Comparison of ENCODE assay signal across 31 mouse cellular contexts in the genomic region with DNA sequence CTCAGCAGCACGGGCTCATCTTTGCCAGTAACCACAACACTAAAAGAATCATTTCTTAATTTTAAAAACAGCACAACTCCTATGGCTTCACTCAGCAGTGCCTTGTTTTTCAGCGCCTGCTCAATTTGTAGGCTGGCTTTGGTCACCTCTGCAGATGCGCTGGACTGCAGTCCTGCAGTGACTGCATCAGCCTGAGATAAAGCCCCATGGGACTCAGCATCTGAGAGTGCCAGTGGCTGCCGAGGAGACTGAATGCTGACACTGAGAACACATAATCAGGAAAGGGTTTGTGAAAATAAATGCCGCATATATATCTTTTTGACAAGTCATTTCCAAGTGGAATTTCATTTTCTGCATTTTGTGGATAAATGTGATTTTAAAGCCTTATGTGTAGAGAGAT.
DNase-seq lines count a peak whose midpoint lies in the region; ATAC-seq lines count a peak whose summit lies in the region.
"Had no signal": no experiment of that assay in that cellular context is flagged by ENCODE, and none has a peak within 500 bp of the region (broad histone marks: within the 10 kb centered on the region; RNA-seq: fewer than 3 reads in every experiment).

No protein-coding gene starts in this region.

- no peak overlapping the region for H3K9ac ChIP-seq in midbrain, embryonic 11.5 days (ENCODE audit: low read length)
- H3K9ac ChIP-seq in hindbrain, embryonic 16.5 days (ENCODE audit: low read depth, low read length) = no peak overlapping the region
- no peak overlapping the region for H3K9ac ChIP-seq in midbrain, embryonic 16.5 days (ENCODE audit: low read depth, low read length)
- H3K9ac ChIP-seq: embryonic facial prominence, embryonic 13.5 days; forebrain, postnatal 0 days; liver, embryonic 12.5 days; liver, postnatal 0 days; stomach, embryonic 15.5 days had no signal

- no peaks in the 10 kb centered on the region for H3K36me3 ChIP-seq in midbrain, embryonic 11.5 days (ENCODE audit: control insufficient read depth, insufficient read depth, low read length)
- no peaks in the 10 kb centered on the region for H3K36me3 ChIP-seq in midbrain, embryonic 10.5 days
- H3K36me3 ChIP-seq in hindbrain, embryonic 16.5 days (ENCODE audit: control insufficient read depth, insufficient read depth, low read length) = no peaks in the 10 kb centered on the region
- H3K36me3 ChIP-seq in midbrain, embryonic 16.5 days (ENCODE audit: control insufficient read depth, insufficient read depth, low read length) = no peaks in the 10 kb centered on the region
- H3K36me3 ChIP-seq: embryonic facial prominence, embryonic 13.5 days; forebrain, embryonic 10.5 days; liver, embryonic 12.5 days; stomach, embryonic 15.5 days had no signal

- WGBS in midbrain, embryonic 11.5 days = 81% methylated on average over 5 of the region's 5 CpGs
- 84% methylated on average over 5 of the region's 5 CpGs for WGBS in midbrain, embryonic 10.5 days
- 57% methylated on average over 5 of the region's 5 CpGs for WGBS in hindbrain, embryonic 16.5 days
- 58% methylated on average over 5 of the region's 5 CpGs for WGBS in midbrain, embryonic 16.5 days

- ATAC-seq in frontal cortex, adult (ENCODE audit: low TSS enrichment) = peak; percentile 42; the same call in 1 of the 2 replicates
- no peak for ATAC-seq in midbrain, embryonic 11.5 days (ENCODE audit: low FRiP score)
- ATAC-seq in hindbrain, embryonic 16.5 days = peak; percentile 74
- no peak for ATAC-seq in midbrain, embryonic 16.5 days
- ATAC-seq: forebrain, postnatal 0 days; inflammation-experienced regulatory T-cells, adult 6 months; liver, embryonic 12.5 days; liver, postnatal 0 days; Patski had no signal

- H3K4me1 ChIP-seq in midbrain, embryonic 11.5 days (ENCODE audit: control insufficient read depth, insufficient read depth, low read length) = no peaks in the 10 kb centered on the region
- no peaks in the 10 kb centered on the region for H3K4me1 ChIP-seq in midbrain, embryonic 10.5 days
- peaks cover 3% of the 10 kb centered on the region for H3K4me1 ChIP-seq in hindbrain, embryonic 16.5 days (ENCODE audit: control insufficient read depth, insufficient read depth, low read depth, low read length)
- peaks cover 2% of the 10 kb centered on the region; the same call in 1 of the 2 replicates for H3K4me1 ChIP-seq in midbrain, embryonic 16.5 days (ENCODE audit: control insufficient read depth, insufficient read depth, low read length)
- H3K4me1 ChIP-seq: embryonic facial prominence, embryonic 13.5 days; forebrain, embryonic 10.5 days; liver, embryonic 12.5 days; stomach, embryonic 15.5 days had no signal

- H3K4me2 ChIP-seq in midbrain, embryonic 11.5 days = no peak overlapping the region
- H3K4me2 ChIP-seq in hindbrain, embryonic 16.5 days (ENCODE audit: low read length) = no peak overlapping the region
- no peak overlapping the region for H3K4me2 ChIP-seq in midbrain, embryonic 16.5 days (ENCODE audit: low read length)
- H3K4me2 ChIP-seq: embryonic facial prominence, embryonic 13.5 days; heart, embryonic 11.5 days; liver, embryonic 12.5 days; stomach, embryonic 15.5 days had no signal

- no peak overlapping the region for H3K27ac ChIP-seq in midbrain, embryonic 11.5 days (ENCODE audit: low read depth, low read length)
- no peak overlapping the region for H3K27ac ChIP-seq in midbrain, embryonic 10.5 days (replicated peaks)
- H3K27ac ChIP-seq in hindbrain, embryonic 16.5 days (ENCODE audit: low read depth, low read length) = 0 out of 2 replicates have a peak overlapping the region, but pooled peaks have one; percentile 44
- peak overlapping the region; percentile 2; the same call in 1 of the 2 replicates for H3K27ac ChIP-seq in midbrain, embryonic 16.5 days (ENCODE audit: low read length)
- H3K27ac ChIP-seq: embryonic facial prominence, embryonic 13.5 days; forebrain, embryonic 10.5 days; layer of hippocampus, adult 2 months; liver, embryonic 12.5 days; stomach, embryonic 15.5 days had no signal

- no peaks in the 10 kb centered on the region for H3K9me3 ChIP-seq in midbrain, embryonic 11.5 days (ENCODE audit: control insufficient read depth, low read length)
- no peaks in the 10 kb centered on the region for H3K9me3 ChIP-seq in midbrain, embryonic 10.5 days (replicated peaks)
- no peaks in the 10 kb centered on the region for H3K9me3 ChIP-seq in hindbrain, embryonic 16.5 days (ENCODE audit: control insufficient read depth, low read length)
- no peaks in the 10 kb centered on the region for H3K9me3 ChIP-seq in midbrain, embryonic 16.5 days (replicated peaks; ENCODE audit: control insufficient read depth, low read length, poor library complexity, severe bottlenecking)
- H3K9me3 ChIP-seq: embryonic facial prominence, embryonic 13.5 days; forebrain, embryonic 10.5 days; G1E; liver, embryonic 12.5 days; stomach, embryonic 15.5 days had no signal

- H3K4me3 ChIP-seq in midbrain, embryonic 11.5 days (ENCODE audit: low read depth, low read length) = no peak overlapping the region
- no peak overlapping the region for H3K4me3 ChIP-seq in midbrain, embryonic 10.5 days
- H3K4me3 ChIP-seq in hindbrain, embryonic 16.5 days (ENCODE audit: low read length) = no peak overlapping the region
- H3K4me3 ChIP-seq in midbrain, embryonic 16.5 days (ENCODE audit: low read depth, low read length) = no peak overlapping the region
- H3K4me3 ChIP-seq: embryonic facial prominence, embryonic 13.5 days; forebrain, embryonic 10.5 days; layer of hippocampus, adult 2 months; liver, embryonic 12.5 days; stomach, embryonic 15.5 days had no signal

- no peak for DNase-seq in frontal cortex, adult 2 months (ENCODE audit: extremely low spot score in 1 of 2, low spot score in 1 of 2)
- peak; percentile 67 for DNase-seq in midbrain, embryonic 11.5 days (ENCODE audit: low spot score, missing footprints)
- no peak for DNase-seq in midbrain, embryonic 10.5 days (ENCODE audit: low spot score)
- no peak for DNase-seq in right cerebral cortex, postnatal 10 days (ENCODE audit: low spot score in 2 of 2)
- no peak for DNase-seq in testis, postnatal 14 days (ENCODE audit: low spot score)
- DNase-seq: adrenal gland, postnatal 10 days; cerebellum, adult 18-20 months; cerebellum, postnatal 10 days; forebrain, postnatal 0 days; gastrocnemius, postnatal 36 days; heart, adult 18-20 months; heart, postnatal 36 days; kidney, adult 11 months; kidney, postnatal 36 days; left cerebral cortex, postnatal 4 days; liver, postnatal 0 days; lung, postnatal 36 days; right cerebral cortex, adult 18-20 months; thymus, postnatal 14 days had no signal

- H3K27me3 ChIP-seq in midbrain, embryonic 11.5 days (ENCODE audit: control insufficient read depth, insufficient read depth, low read length) = no peaks in the 10 kb centered on the region
- H3K27me3 ChIP-seq in midbrain, embryonic 10.5 days (ENCODE audit: low read depth, poor library complexity, severe bottlenecking) = no peaks in the 10 kb centered on the region
- no peaks in the 10 kb centered on the region for H3K27me3 ChIP-seq in hindbrain, embryonic 16.5 days (replicated peaks; ENCODE audit: control insufficient read depth, insufficient read depth, low read length)
- no peaks in the 10 kb centered on the region for H3K27me3 ChIP-seq in midbrain, embryonic 16.5 days (ENCODE audit: control insufficient read depth, insufficient read depth, low read depth, low read length)
- H3K27me3 ChIP-seq: embryonic facial prominence, embryonic 13.5 days; liver, embryonic 12.5 days; Patski; stomach, embryonic 15.5 days had no signal

Comparison
In these comparisons a context has a peak if more than half of its experiments do, and no peak if none do; other contexts are left out.
1. H3K27ac ChIP-seq: peak in hindbrain, embryonic 16.5 days (single experiment) and midbrain, embryonic 16.5 days (single experiment); none in midbrain, embryonic 11.5 days (single experiment) and midbrain, embryonic 10.5 days (single experiment).
2. ATAC-seq: peak in frontal cortex, adult (single experiment) and hindbrain, embryonic 16.5 days (single experiment); none in midbrain, embryonic 11.5 days (single experiment) and midbrain, embryonic 16.5 days (single experiment).